Mouse (Mus musculus) left cerebral cortex, adult 18-20 months (tissue): ENCODE measurements around the gene Pcgf1. TPM values are rescaled to one million over a fixed set of nuclear protein-coding genes. Genes with fewer than 3 reads are reported as not detected.

Experiments used
- DNase-seq, 2 experiments: peaks; one replicate each; pipeline ENCODE4 v3.0.0; 2021 to 2022; ENCODE audit warnings: low spot score in 2 of 2, mixed read lengths in 1 of 2
- total RNA-seq, 2 experiments: library from RNA; stranded (reverse); gene quantifications; 2 replicates each; pipeline ENCODE4 v1.2.3; 2021

Pcgf1 gene
- total RNA-seq, 2 experiments from 2014 or later: 27.0 to 30.3 TPM

DNA sequence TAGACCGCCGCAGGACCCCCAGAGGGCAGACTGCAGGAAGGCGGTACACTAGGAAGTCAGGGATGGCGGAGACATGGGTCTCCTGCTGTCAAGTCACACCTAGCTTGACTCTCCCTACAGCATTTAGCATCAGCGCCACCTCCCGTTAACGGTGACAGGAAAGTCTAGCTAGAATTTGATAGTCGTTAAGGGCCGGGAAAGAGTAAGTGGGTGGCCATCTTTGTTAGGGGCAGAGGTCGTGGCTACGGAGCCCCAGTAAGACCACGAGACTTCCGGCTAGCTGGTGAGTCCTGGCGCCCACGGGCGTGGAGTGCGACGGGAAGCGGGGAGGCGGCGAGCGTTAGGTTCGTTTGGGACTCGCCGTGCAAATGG, 23.6 kb downstream of the Pcgf1 start, which contains the start of the genes Ccdc142 and Gm42688:
Gene Ccdc142, plus strand, starts transcription at position 286 of the 372 bp plus-strand sequence.
Gene Gm42688, plus strand, starts transcription at position 302 of the 372 bp plus-strand sequence.
- DNase-seq: peak; percentile 85 to 88

DNA sequence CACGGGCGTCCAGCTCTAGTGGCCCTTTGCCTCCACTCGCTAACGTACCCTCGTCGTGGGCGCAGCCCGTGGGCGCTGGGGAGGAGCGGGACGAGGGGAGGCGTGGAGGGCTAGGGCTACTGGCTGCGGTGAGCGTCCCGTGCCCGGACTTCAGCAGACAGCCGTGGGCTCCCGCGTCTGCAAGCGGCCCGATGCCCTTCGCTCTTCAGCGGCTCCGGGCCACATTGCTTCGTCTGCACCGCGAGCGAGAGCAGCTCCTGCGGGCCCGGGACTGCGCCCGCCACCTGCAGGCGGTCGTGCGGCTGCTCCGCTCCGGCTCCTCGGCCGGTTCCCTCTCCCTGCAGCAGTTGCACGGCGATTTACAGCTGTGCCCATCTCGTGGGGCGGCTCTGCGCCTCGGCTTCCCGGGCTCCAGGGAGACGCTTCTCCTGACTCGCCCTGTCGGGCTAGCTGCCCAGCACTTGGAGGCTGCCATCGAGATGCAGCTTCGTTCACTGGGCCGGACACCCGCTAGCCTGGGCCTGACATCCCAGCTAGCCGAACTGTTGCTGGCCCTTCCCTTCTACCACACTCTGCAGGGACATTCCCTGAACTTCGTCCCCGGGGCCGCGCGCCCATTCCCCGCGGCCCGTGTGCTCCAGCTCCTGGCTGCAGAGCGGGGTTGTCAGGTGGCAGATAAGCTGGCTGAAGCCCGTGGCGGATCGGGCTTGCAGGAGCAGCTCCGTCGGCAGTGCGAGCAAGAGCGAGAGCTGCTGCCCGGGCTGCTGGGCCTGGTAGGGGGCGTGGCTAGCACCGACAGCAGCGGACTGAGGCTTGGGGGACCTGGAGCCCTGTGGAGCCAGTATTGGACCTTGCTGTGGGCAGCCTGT, 24.3 kb downstream of the Pcgf1 start:
- peak in 1 of 2 experiments; percentile 56 for DNase-seq

DNA sequence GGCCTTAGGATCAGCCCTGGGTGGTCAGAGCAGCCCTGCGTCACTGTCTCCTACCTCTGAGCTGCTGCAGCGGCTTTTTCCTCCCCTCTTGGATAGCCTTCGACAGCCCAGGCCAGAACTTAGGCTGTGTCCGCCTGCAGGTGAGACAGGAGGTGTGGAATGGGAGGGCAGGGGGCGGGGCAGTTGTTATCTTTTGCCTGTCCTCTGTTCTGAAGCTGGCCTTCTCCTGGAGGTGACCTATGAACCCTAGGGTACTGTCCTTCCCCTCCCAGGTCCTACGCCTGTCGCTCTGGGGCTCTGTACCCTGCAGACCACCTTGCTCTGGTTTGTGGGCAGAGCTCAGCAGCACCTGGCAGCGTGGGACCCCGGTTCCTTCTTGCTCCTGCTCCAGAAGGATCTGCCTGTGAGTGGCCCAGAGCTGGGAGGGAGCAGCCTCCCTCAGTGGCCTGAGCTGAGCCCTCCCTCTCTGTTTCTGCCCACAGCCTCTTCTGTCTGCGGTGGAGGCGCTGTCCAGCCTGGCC, 25.5 kb downstream of the Pcgf1 start:
- DNase-seq: no peak

DNA sequence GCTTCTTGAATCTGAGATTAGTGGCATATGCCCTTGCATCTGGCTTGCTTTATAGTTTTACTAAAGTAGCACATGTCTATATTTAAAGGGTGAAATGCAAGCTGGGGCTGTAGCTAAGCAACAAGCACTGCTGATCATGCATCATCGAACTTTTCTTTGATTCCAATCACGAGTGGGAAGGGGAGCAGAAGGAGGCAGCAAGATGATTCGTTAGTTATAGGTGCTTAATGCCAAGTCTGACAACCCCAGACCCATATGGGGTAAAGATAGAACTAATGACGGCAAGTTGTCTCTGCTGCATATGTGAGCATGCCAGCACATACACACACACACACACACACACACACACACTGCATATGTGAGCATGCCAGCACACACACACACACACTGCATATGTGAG, 26.5 kb downstream of the Pcgf1 start:
- no peak for DNase-seq

DNA sequence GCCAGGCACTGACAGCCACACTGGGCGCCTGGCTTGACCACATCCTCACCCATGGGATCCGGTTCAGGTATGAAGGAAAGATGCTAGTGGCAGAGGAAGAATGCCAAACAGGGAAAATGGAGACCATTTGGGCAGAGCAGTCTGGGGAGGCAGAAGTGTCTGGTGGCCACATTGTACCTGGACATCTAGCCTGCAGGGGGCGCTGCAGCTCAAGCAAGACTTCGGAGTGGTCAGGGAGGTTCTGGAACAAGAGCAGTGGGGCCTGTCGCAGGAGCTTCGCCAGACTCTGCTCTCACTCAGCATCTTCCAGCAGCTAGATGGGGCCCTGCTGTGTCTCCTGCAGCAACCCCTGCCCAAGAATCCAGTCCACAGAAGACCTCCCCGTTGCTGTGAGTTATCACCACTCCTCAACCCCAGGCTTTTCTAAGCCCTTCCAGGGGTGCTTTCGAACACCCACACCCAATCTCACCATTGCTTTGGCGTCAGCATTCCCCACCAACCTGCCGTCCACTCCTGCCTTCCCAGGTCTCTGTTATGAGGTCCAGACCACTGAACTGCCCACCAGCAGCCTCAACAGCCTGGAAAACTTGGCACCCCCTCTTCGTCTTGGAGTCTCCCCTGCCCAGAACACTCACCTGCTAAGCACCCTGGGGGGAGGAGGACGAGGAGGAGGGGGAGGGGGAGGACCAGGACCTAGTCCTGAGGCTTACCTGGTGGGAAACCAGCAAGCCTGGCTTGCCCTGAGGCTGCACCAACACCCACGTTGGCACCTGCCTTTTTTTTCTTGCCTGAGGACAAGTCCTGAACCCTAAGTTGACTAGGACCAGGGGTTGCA, 30.1 kb downstream of the Pcgf1 start:
- DNase-seq: peak; percentile 72 to 77

DNA sequence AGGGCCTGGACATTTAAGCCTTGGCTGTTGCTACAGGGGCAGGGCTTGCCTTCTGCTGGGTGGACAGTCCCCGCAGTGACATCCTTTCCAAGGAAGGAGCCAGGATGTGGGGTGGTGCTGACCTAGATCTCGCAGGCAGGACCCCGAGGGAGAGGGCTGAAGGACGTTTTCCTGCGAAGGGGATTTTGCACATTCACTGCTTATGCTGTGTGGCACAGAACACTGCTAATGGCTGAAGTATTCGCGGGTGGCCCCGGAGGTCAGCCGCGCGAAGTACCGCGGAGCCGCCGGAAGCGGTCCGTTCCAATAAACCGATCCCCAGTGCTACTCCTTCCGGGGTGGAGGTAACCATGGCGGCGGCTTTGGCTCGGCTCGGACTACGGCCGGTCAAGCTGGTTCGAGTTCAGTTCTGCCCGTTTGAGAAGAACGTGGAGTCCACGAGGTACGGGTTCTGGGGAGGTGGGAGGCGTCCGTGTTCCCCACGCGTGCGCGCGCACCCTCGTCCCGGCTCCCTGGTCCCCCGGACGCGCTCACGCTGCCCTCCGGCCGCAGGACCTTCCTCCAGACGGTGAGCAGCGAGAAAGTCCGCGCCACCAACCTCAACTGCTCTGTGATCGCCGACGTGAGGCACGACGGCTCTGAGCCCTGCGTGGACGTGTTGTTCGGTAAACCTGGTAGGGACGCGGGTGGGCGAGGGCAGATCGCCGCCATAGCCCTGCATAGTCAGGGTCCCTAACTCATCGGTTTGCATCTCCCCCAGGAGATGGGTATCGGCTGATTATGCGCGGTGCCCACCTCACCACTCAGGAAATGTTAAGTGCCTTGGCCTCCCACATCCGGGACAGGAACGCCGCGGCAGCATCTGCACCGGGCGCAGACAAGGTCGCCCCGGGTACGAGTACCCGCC, 31.3 kb downstream of the Pcgf1 start, which contains the start of gene Mrpl53:
Gene Mrpl53, plus strand, starts transcription at position 279 of the 907 bp plus-strand sequence.
- DNase-seq: peak; percentile 79 to 81

DNA sequence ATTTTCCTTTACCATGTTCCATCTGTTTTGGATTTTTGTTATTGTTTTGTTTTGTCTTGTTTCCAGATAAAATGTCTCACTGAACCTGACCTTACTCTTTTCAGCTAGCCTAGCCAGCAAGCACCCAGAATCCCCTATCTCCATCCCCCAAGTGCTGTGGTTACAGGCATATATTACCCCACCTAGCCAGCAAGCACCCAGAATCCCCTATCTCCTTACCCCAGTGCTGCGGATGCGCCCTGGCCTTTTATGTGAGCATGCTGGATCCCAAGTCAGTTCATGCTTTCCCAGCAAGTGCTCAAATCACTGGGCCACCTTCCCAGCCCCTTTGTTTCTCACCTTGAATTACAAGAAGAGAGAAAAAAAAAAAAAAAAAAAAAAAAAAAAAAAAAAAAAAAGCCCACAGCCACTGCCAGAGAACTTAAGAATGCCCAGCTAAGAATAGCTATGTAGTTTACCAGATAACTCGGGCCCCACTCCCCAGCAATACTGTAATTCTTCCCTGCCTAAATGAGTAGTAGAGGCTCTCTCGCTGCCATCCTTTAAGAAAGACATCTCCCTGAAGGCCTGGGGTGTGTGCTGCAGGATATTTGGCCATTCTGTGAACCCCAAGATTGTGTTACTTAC, 34.0 kb downstream of the Pcgf1 start:
- no peak for DNase-seq

DNA sequence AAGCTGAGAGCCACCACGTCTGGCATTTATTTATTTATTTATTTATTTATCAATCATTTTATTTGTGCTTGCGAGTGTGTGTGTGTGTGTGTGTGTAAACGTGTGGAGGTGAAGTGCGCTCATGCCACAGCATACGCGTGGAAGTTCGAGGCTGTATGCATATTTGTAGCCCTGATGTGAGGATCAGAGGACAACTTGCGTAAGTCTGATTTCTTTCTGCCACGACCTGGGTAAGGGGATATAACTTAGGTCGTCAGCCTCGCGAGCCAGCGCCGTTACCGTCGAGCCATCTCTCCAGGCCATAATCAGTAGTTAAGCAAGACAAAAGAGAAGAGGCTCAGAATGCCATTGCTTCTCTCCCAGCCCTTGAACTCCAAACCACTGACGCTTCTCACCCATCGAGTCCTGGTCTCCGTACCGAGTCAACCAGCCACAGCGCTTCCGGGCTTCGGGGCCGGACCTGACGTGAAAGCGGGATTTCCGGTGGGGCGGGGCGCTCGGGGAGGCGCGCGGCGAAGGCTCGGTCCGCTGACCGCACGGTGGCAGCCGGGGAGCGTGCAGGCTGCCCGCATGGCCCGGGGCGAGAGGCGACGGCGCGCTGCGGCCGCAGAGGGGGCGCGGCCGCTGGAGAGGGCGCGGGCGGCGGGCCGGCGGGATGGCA, 37.5 kb downstream of the Pcgf1 start, which contains the start of gene Mogs:
Gene Mogs, plus strand, starts transcription at position 486 of the 661 bp plus-strand sequence.
- peak; percentile 95 for DNase-seq

DNA sequence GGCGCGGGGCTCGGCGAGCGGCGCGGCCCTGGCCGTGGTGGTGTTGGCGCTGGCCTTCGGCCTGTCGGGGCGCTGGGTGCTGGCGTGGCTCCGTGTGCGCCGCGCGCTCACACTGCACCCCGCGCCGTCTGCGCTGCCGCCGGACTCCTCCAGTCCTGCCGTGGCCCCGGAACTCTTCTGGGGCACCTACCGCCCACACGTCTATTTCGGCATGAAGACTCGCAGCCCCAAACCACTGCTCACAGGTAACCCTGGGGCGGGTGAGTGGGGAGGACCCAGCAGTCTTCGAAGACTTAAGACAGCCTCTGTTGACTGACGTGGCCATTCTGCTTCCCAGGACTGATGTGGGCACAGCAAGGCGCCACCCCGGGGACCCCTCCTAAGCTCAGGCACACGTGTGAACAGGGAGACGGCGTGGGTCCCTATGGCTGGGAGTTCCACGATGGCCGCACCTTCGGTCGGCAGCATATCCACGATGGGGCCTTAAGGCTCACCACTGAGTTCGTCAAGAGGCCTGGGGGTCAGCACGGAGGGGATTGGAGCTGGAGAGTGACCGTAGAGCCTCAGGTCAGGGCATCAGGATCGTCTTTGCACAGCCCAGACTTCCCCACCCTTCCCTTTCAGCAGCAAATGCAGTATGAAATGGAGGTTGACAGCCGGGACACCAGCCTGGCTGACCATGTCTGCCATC, 38.2 kb downstream of the Pcgf1 start:
- no peak for DNase-seq

DNA sequence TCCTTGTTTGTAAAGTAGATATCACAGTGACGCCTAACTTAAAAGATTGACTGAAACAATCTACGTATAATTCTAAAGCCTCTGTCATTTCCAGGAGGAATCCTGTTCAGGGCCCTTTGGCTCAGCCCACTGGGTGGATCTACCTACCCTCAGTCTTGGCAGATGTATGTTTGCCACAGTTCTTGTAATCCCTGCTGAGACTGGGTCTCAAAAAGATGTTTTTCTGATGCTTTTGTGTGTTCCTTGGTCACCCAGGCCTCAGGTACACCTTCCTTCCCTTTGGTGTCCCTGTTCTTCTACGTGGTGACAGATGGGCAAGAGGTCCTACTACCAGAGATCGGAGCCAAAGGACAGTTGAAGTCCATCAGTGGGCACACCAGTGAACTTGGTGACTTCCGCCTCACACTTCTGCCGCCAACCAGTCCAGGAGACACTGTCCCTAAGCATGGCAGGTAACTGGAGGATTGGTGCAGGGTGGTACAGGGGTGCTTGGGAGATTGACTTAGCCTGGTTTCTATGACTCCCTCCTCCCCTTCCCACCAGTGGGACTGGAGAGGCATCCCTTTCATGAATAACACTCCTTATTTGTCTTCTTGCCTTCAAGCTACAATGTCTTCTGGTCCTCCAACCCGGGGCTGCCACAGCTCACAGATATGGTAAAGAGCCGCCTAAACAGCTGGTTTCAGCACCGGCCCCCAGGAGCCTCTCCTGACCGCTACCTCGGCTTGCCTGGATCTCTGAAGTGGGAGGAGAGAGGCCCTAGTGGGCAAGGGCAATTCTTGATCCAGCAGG, 38.9 kb downstream of the Pcgf1 start:
- no peak for DNase-seq

DNA sequence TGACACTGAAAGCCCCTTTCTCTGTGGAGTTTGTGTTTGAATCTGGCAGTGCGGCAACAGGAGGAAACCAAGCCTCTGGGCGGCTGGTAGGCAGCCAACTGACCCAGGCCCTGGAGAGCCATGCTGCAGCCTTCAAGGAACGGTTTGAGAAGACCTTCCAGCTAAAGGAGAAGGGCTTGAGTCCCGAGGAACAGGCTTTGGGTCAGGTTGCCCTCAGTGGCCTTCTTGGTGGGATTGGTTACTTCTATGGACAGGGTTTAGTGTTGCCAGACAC, 39.4 kb downstream of the Pcgf1 start:
- DNase-seq: no peak

DNA sequence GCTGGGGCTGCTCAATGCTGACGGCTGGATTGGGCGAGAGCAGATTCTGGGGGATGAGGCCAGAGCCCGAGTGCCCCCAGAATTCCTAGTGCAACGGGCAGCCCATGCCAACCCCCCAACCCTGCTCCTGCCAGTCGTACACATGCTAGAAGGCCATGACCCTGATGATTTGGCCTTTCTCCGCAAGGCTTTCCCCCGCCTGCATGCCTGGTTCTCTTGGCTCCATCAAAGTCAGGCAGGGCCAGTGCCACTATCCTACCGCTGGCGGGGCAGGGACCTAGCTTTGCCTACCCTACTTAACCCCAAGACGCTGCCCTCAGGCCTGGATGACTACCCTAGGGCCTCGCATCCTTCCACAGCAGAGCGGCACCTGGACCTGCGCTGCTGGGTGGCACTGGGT, 39.9 kb downstream of the Pcgf1 start:
- DNase-seq: no peak

DNA sequence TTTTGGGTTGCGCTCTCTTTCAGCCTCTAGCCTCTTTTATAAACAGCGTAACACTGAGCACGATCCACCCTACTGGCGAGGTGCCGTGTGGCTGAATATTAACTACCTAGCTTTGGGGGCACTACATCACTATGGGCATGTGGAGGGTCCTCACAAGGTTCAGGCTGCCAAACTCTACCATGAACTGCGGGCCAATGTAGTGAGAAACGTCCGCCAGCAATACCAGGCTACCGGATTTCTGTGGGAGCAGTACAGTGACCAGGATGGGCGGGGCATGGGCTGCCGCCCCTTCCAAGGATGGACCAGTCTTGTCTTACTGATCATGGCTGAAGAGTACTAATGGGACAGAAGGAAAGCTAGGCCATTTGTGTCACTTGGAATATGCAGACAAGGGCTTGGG, 40.7 kb downstream of the Pcgf1 start:
- DNase-seq: no peak

DNA sequence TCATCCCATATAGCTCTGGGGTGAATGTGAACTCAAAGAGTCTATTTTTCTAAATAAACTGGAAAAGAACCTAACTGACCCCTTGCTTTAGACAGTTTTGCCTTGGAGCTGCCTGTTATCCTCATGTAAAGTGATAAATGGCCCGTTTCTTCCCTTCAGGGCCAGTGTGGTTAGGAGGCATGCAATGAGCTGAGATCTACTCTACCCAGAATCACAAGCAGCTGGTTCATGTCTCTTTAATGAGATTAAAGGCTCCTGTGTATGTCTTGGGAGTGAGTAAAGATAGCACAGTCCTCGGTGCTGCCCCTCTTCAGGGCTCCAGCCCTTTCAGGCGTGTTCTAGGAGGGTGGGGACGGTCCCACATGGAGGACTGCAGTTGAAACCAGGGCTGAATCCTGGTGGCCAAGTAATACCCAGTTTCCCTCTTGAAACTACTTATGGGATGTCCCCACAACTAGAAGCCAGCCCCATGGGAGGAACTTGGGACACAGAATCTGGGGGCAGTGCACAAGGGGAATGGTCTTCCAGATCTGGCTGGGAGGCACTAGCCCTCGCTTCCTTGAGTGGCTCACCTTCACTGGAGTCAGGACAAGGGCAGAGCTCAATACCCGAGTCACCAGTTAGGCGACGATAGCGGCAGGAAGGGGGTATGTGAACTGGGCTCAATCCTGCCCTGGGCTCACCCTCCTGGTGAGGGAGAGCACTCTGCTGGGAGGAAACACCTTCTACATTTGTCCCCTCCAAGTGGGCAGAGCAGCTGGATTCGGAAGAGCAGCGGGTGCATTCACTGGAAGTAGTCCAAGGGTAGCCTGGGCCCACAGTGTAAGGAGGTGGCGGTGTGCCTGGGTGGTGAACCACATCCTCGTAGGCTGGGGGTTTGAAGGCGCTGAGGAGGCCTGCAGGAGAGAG, 41.4 kb downstream of the Pcgf1 start:
- DNase-seq: no peak

DNA sequence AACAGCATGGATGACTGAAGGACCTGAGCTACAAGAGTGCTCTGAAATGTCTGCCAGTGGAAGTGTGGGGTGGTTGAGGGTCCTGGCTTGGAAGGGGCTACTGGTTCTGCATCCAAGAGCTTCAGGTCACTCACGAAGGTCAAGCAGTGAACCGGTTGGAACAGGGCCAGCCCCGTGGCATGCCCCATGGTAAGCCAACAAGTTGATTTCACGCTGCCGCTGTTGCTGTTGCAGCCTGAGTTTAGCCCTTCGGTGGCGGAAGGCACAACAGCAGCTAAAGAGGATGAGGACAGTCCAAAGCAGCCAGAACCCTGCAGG, 42.0 kb downstream of the Pcgf1 start:
- no peak for DNase-seq

DNA sequence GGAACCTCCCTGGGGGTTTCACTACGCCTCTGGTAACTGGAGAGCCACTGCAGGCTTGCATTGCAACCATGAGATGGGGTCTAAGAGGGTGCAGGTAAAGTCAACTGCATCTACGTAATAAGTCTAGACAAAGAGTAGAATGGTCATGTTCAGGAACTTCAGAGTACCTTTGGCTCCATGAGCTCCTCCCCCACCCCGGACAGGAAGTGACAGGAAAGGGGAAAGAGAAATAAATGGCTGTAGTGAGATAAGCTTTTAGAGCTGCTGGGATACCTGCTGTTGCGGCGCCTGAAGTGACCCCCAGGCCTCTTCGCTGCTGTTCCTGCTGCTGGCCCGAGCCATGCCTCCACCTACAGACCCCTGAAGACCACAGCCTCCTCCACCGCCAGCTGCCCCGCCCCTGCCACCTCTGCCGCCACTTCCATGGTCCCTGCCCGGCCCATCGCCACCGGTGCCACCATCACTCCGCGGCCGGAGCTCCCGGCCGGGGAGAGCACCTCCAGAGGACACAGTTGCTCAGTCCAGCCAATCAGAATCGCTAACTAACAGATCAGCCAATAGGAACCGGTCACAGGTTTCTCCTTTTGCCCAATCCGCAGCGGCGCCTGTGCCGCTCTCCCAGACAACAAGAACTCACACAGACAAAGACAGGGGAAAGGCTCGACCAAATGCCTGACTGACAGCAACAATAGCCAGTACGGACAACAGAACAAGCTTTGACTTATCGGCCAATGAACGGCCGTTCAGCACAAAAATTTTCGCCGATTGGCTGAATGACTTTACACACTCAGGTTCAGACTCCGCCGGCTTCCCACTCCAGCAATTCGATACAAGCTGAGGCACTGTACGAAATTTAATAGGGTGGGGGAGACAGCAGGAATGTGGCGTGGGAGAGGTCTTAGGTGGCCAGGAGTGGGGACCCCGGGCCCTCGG, 43.5 kb downstream of the Pcgf1 start, which contains the start of gene Wbp1:
Gene Wbp1, minus strand, starts transcription at position 630 of the 933 bp plus-strand sequence.
- DNase-seq: peak; percentile 91 to 96
